ENCODE assay signal across 31 mouse cellular contexts in genomic region chr3:141890668-141891067, GRCm38 (mm10).
DNase-seq lines count a peak whose midpoint lies in the region; ATAC-seq lines count a peak whose summit lies in the region.
"Had no signal": no experiment of that assay in that cellular context is flagged by ENCODE, and none has a peak within 500 bp of the region (broad histone marks: within the 10 kb centered on the region; RNA-seq: fewer than 3 reads in every experiment).

No protein-coding gene starts in this region.

- no peaks in the 10 kb centered on the region for H3K27me3 ChIP-seq in midbrain, embryonic 13.5 days
- no peaks in the 10 kb centered on the region for H3K27me3 ChIP-seq in midbrain, embryonic 15.5 days (replicated peaks)
- no peaks in the 10 kb centered on the region for H3K27me3 ChIP-seq in embryonic facial prominence, embryonic 12.5 days
- peaks cover 4% of the 10 kb centered on the region for H3K27me3 ChIP-seq in limb, embryonic 12.5 days
- no peaks in the 10 kb centered on the region for H3K27me3 ChIP-seq in stomach, embryonic 15.5 days (replicated peaks)
- H3K27me3 ChIP-seq: forebrain, embryonic 12.5 days; hindbrain, embryonic 12.5 days; intestine, embryonic 15.5 days; liver, embryonic 12.5 days; midbrain, embryonic 12.5 days; neural tube, embryonic 15.5 days had no signal

- H3K4me2 ChIP-seq in midbrain, embryonic 13.5 days (replicated peaks) = no peak overlapping the region
- H3K4me2 ChIP-seq in midbrain, embryonic 15.5 days = no peak overlapping the region
- H3K4me2 ChIP-seq in embryonic facial prominence, embryonic 12.5 days (replicated peaks) = no peak overlapping the region
- H3K4me2 ChIP-seq in limb, embryonic 12.5 days = no peak overlapping the region
- H3K4me2 ChIP-seq in stomach, embryonic 15.5 days = no peak overlapping the region
- H3K4me2 ChIP-seq: embryonic facial prominence, embryonic 13.5 days; forebrain, embryonic 12.5 days; heart, embryonic 11.5 days; hindbrain, embryonic 12.5 days; intestine, embryonic 15.5 days; liver, embryonic 12.5 days; midbrain, embryonic 12.5 days; neural tube, embryonic 15.5 days had no signal

- ATAC-seq in midbrain, embryonic 13.5 days = 0 out of 2 replicates have a peak, but pooled peaks have one; percentile 43
- ATAC-seq in midbrain, embryonic 15.5 days (replicated peaks) = no peak
- 0 out of 2 replicates have a peak, but pooled peaks have one; percentile 52 for ATAC-seq in embryonic facial prominence, embryonic 12.5 days (ENCODE audit: insufficient number of reproducible peaks, insufficient read depth, low FRiP score, low TSS enrichment)
- no peak for ATAC-seq in limb, embryonic 12.5 days (ENCODE audit: insufficient number of reproducible peaks, insufficient read depth, low FRiP score, low TSS enrichment, low read depth)
- no peak for ATAC-seq in stomach, embryonic 15.5 days (ENCODE audit: insufficient read depth, low FRiP score, low read depth)
- no peak for ATAC-seq in megakaryocyte-erythroid progenitor cell, adult 5-6 weeks (replicated peaks; ENCODE audit: low FRiP score, low TSS enrichment, poor library complexity, severe bottlenecking)
- ATAC-seq: hindbrain, postnatal 0 days; intestine, embryonic 15.5 days; liver, embryonic 12.5 days; liver, postnatal 0 days had no signal

- H3K27ac ChIP-seq in midbrain, embryonic 13.5 days = no peak overlapping the region
- H3K27ac ChIP-seq in midbrain, embryonic 15.5 days = no peak overlapping the region
- no peak overlapping the region for H3K27ac ChIP-seq in embryonic facial prominence, embryonic 12.5 days
- 0 out of 2 replicates have a peak overlapping the region, but pooled peaks have one; percentile 45 for H3K27ac ChIP-seq in limb, embryonic 12.5 days
- 0 out of 2 replicates have a peak overlapping the region, but pooled peaks have one; percentile 23 for H3K27ac ChIP-seq in stomach, embryonic 15.5 days
- H3K27ac ChIP-seq: embryonic facial prominence, embryonic 13.5 days; forebrain, embryonic 12.5 days; hindbrain, embryonic 12.5 days; hindbrain, postnatal 0 days; intestine, embryonic 15.5 days; kidney, postnatal 0 days; liver, embryonic 12.5 days; midbrain, embryonic 12.5 days; neural tube, embryonic 15.5 days had no signal

- WGBS in midbrain, embryonic 13.5 days = 37% methylated on average over 4 of the region's 4 CpGs
- WGBS in midbrain, embryonic 15.5 days = 39% methylated on average over 4 of the region's 4 CpGs
- 21% methylated on average over 4 of the region's 4 CpGs for WGBS in embryonic facial prominence, embryonic 12.5 days
- 21% methylated on average over 4 of the region's 4 CpGs for WGBS in limb, embryonic 12.5 days
- 24% methylated on average over 4 of the region's 4 CpGs for WGBS in stomach, embryonic 15.5 days

- 0 out of 2 replicates have a peak, but pooled peaks cover 4% of the 10 kb centered on the region for H3K4me1 ChIP-seq in midbrain, embryonic 13.5 days (replicated peaks)
- no peaks in the 10 kb centered on the region for H3K4me1 ChIP-seq in midbrain, embryonic 15.5 days
- no peaks in the 10 kb centered on the region for H3K4me1 ChIP-seq in embryonic facial prominence, embryonic 12.5 days
- H3K4me1 ChIP-seq in limb, embryonic 12.5 days (replicated peaks) = peaks cover 9% of the 10 kb centered on the region; the same call in 1 of the 2 replicates
- H3K4me1 ChIP-seq in stomach, embryonic 15.5 days = no peaks in the 10 kb centered on the region
- H3K4me1 ChIP-seq: embryonic facial prominence, embryonic 13.5 days; intestine, embryonic 15.5 days; liver, embryonic 12.5 days; neural tube, embryonic 15.5 days had no signal

- no peak overlapping the region for H3K9ac ChIP-seq in midbrain, embryonic 13.5 days (replicated peaks)
- H3K9ac ChIP-seq in midbrain, embryonic 15.5 days = no peak overlapping the region
- no peak overlapping the region for H3K9ac ChIP-seq in embryonic facial prominence, embryonic 12.5 days
- H3K9ac ChIP-seq in limb, embryonic 12.5 days (replicated peaks) = no peak overlapping the region
- H3K9ac ChIP-seq in stomach, embryonic 15.5 days = no peak overlapping the region
- H3K9ac ChIP-seq: embryonic facial prominence, embryonic 13.5 days; forebrain, embryonic 12.5 days; hindbrain, embryonic 12.5 days; intestine, embryonic 15.5 days; liver, embryonic 12.5 days; liver, postnatal 0 days; midbrain, embryonic 12.5 days; neural tube, embryonic 15.5 days had no signal

- no peaks in the 10 kb centered on the region for H3K36me3 ChIP-seq in midbrain, embryonic 13.5 days
- H3K36me3 ChIP-seq in midbrain, embryonic 15.5 days (replicated peaks) = no peaks in the 10 kb centered on the region
- no peaks in the 10 kb centered on the region for H3K36me3 ChIP-seq in embryonic facial prominence, embryonic 12.5 days
- H3K36me3 ChIP-seq in limb, embryonic 12.5 days = no peaks in the 10 kb centered on the region
- H3K36me3 ChIP-seq in stomach, embryonic 15.5 days = no peaks in the 10 kb centered on the region
- H3K36me3 ChIP-seq: embryonic facial prominence, embryonic 13.5 days; forebrain, embryonic 12.5 days; hindbrain, embryonic 12.5 days; intestine, embryonic 15.5 days; liver, embryonic 12.5 days; midbrain, embryonic 12.5 days; neural tube, embryonic 15.5 days had no signal

- DNase-seq in adrenal gland, postnatal 25 days = no peak
- DNase-seq in c-Kit-positive CD71-positive TER-119-positive erythroid progenitor cells, embryonic 14.5 days (ENCODE audit: low spot score) = no peak
- DNase-seq: B cell, adult 2 months; cerebellum, adult 11-12 months; cerebellum, adult 9-11 months; gastrocnemius, postnatal 25 days; heart, adult 18-20 months; heart, postnatal 36 days; kidney, adult 2 months; layer of hippocampus, postnatal 36 days; left cerebral cortex, postnatal 4 days; liver, postnatal 0 days; lung, postnatal 10 days; retina, postnatal 1 day; right cerebral cortex, postnatal 14 days had no signal

- H3K9me3 ChIP-seq in midbrain, embryonic 13.5 days = no peaks in the 10 kb centered on the region
- no peaks in the 10 kb centered on the region for H3K9me3 ChIP-seq in midbrain, embryonic 15.5 days
- no peaks in the 10 kb centered on the region for H3K9me3 ChIP-seq in embryonic facial prominence, embryonic 12.5 days
- H3K9me3 ChIP-seq in limb, embryonic 12.5 days = no peaks in the 10 kb centered on the region
- no peaks in the 10 kb centered on the region for H3K9me3 ChIP-seq in stomach, embryonic 15.5 days
- H3K9me3 ChIP-seq: embryonic facial prominence, embryonic 13.5 days; forebrain, embryonic 12.5 days; hindbrain, embryonic 12.5 days; intestine, embryonic 15.5 days; liver, embryonic 12.5 days; midbrain, embryonic 12.5 days; neural tube, embryonic 15.5 days had no signal

- H3K4me3 ChIP-seq in midbrain, embryonic 13.5 days (replicated peaks) = no peak overlapping the region
- H3K4me3 ChIP-seq in midbrain, embryonic 15.5 days = no peak overlapping the region
- H3K4me3 ChIP-seq in embryonic facial prominence, embryonic 12.5 days = no peak overlapping the region
- H3K4me3 ChIP-seq in limb, embryonic 12.5 days (replicated peaks) = no peak overlapping the region
- no peak overlapping the region for H3K4me3 ChIP-seq in stomach, embryonic 15.5 days (replicated peaks)
- H3K4me3 ChIP-seq: embryonic facial prominence, embryonic 13.5 days; forebrain, embryonic 12.5 days; hindbrain, embryonic 12.5 days; intestine, embryonic 15.5 days; liver, embryonic 12.5 days; midbrain, embryonic 12.5 days; neural tube, embryonic 15.5 days had no signal

Comparison
In these comparisons a context has a peak if more than half of its experiments do, and no peak if none do; other contexts are left out.
1. ATAC-seq: peak in midbrain, embryonic 13.5 days (single experiment) and embryonic facial prominence, embryonic 12.5 days (single experiment); none in midbrain, embryonic 15.5 days (single experiment), limb, embryonic 12.5 days (single experiment), stomach, embryonic 15.5 days (single experiment) and megakaryocyte-erythroid progenitor cell, adult 5-6 weeks (single experiment).
2. H3K27ac ChIP-seq: peak in limb, embryonic 12.5 days (single experiment) and stomach, embryonic 15.5 days (single experiment); none in midbrain, embryonic 13.5 days (single experiment), midbrain, embryonic 15.5 days (single experiment) and embryonic facial prominence, embryonic 12.5 days (single experiment).